Mouse (Mus musculus) lung, embryonic 14.5 days (tissue): Measurements from ENCODE around the gene Aldh3b3. TPM values are rescaled to one million over a fixed set of nuclear protein-coding genes. Genes with fewer than 3 reads are reported as not detected.
A peak's percentile ranks its signal among the peaks of the same experiment; 100 is the strongest.

ENCODE experiments used
- ATAC-seq: fragments of 200-750 bp; cut with Nextera tagmentation; 2 replicates; pipeline ENCODE4 v1.8.0; 2017; ENCODE audit warnings: mild to moderate bottlenecking, moderate TSS enrichment, moderate library complexity; ENCODE audit not compliant: insufficient read depth
- DNase-seq: peaks from one replicate; pipeline ENCODE4 v3.0.0-alpha.2; 2015
- H3K27ac ChIP-seq: fragments of 300-500 bp; sonication (generic); 2 replicates; pipeline ENCODE4 v1.5.1; 2014; ENCODE audit warnings: low read depth, mild to moderate bottlenecking, moderate library complexity
- H3K27me3 ChIP-seq: fragments of 300-500 bp; sonication (generic); 2 replicates; pipeline ENCODE4 v1.6.1; 2014; ENCODE audit warnings: low read length, control low read depth; ENCODE audit not compliant: insufficient read depth
- H3K36me3 ChIP-seq: fragments of 300-500 bp; sonication (generic); 2 replicates; pipeline ENCODE4 v1.6.1; 2014; ENCODE audit warnings: control low read depth; ENCODE audit not compliant: insufficient read depth
- H3K4me1 ChIP-seq: fragments of 300-500 bp; sonication (generic); 2 replicates; pipeline ENCODE4 v1.6.1; 2014; ENCODE audit warnings: antibody characterized with exemption, control low read depth; ENCODE audit not compliant: insufficient read depth
- H3K4me2 ChIP-seq: fragments of 300-500 bp; sonication (generic); 2 replicates; pipeline ENCODE4 v1.6.1; 2014; ENCODE audit warnings: mild to moderate bottlenecking
- H3K4me3 ChIP-seq: fragments of 300-500 bp; sonication (generic); 2 replicates; pipeline ENCODE4 v1.5.1; 2014; ENCODE audit warnings: low read depth, low read length
- H3K9ac ChIP-seq: fragments of 300-500 bp; sonication (generic); 2 replicates; pipeline ENCODE4 v1.6.1; 2014
- H3K9me3 ChIP-seq: fragments of 300-500 bp; sonication (generic); 2 replicates; pipeline ENCODE4 v1.6.1; 2016; ENCODE audit warnings: low read depth, low read length, control low read depth
- CTCF ChIP-seq: IDR thresholded peaks from 2 replicates; pipeline ENCODE4 v1.5.1; 2016; ENCODE audit warnings: antibody characterized with exemption, low read depth
- WGBS: fragments of 180-500 bp; shearing (Covaris S2); extraction: QIAGEN DNeasy Blood & Tissue Kit; methylation state at CpG from one replicate; pipeline ENCODE4 v1.1.7; 2014; 5-methylcytosine and 5-hydroxymethylcytosine counted together
- polyA plus RNA-seq: library from polyadenylated mRNA; unstranded; fragments of >200 nt; fragmentation: Nextera tagmentation; extraction: Ambion mirVana; gene quantifications from 2 replicates; pipeline ENCODE4 v1.2.1, GENCODE M21; 2014

Gene Aldh3b3
- polyA plus RNA-seq, 1 experiment from 2014 or later, result not detected

DNA sequence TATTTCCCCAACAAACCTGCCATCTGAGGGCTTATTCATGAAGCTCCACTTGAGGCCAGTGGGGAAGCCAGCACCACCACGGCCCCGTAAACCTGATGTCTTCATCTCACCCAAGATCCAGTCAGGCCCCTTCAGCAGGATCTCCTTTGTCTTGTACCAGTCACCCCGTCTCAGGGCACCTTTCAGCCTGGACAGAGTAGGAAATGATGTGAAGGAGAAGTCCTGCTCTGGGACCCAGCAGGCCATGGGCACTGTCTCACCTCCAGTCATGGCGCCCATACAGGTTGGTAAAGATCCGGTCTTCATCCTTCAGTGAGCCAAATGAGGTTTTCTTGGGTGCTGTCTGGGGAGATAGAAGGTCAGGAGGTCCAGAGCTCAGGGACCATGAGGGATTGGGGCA is 52.6 kb downstream of the Aldh3b3 start:
- H3K27me3 ChIP-seq, result no peaks in the 10 kb centered on the region
- no peak overlapping the region for H3K4me3 ChIP-seq
- no peak overlapping the region for H3K27ac ChIP-seq
- H3K4me2 ChIP-seq, result no peak overlapping the region; the same call in 1 of the 2 replicates
- no peak for DNase-seq
- peaks cover 46% of the 10 kb centered on the region for H3K36me3 ChIP-seq
- no peak for ATAC-seq
- no peaks in the 10 kb centered on the region for H3K4me1 ChIP-seq
- no peak for TF ChIP-seq CTCF
- H3K9ac ChIP-seq, result no peak overlapping the region
- H3K9me3 ChIP-seq, result no peaks in the 10 kb centered on the region
- 91% methylated on average over 5 of the region's 5 CpGs for WGBS

DNA sequence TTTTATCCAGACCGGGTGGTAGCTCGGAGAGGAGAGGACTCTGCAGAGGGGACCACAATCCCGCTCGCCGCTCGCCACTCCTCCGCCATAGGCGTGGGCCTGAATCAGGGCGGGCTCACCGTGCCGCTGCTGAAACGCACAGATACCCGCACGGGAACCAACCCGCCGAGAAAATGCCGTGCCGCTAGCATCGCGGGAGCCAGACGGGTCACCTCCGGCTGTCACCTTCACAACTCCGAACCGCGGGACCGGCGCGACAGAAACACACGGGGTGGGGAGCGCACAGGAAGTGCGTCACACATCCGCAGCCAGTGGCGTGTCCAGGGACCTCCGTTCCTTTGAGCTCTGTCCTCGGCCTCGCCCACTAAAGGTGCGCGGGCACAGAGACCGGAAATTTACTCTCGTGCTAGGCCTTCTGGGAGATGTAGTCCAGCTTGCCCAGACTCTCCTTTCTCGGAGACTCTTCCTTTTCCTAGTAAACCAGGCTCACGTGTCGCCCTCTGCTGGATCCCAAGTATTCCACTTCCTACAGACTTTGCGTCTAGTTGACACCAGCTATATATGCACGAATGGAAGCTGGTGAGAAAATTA is 54.1 kb downstream of the Aldh3b3 start, which contains the start of gene Ndufv1:
Gene Ndufv1 (minus strand): TSS at position 375 of the 591 bp plus-strand sequence.
- under 1% methylated on average over 45 of the region's 45 CpGs for WGBS

DNA sequence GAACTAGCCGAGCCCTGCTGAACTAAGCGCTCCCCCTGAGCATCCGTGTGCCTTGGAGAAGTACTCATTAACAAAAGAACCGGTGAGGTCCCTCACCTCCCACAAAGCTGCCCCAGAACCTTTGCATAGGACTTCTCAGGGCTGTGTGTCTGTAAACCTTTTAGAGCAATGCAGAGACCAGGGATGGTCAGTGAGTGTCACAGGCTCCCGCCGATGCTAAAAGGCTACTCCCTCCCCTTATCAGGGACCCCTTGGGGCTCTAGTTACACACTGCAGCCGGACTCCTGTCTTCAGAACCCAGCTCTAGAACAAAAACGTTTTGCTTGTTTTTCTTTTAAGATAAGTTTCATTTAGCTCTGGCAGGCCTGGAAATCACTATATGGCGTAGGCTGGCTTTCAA is 54.6 kb downstream of the Aldh3b3 start:
- Histone ChIP-seq H3K9me3 (no peaks in the 10 kb centered on the region), H3K36me3 (peaks cover 27% of the 10 kb centered on the region), H3K4me1 (no peaks in the 10 kb centered on the region), H3K4me3 (peak overlapping the region; percentile 88), H3K4me2 (peak overlapping the region; percentile 58), H3K9ac (peak overlapping the region; percentile 27), H3K27me3 (no peaks in the 10 kb centered on the region), H3K27ac (no peak overlapping the region)
- 8% methylated on average over 9 of the region's 9 CpGs for WGBS
- ATAC-seq (no peak), DNase-seq (peak; percentile 23)
- TF ChIP-seq CTCF, result no peak

More for the DNA sequence above, 54.1 kb downstream of the Aldh3b3 start, which contains the start of gene Ndufv1:
- Histone ChIP-seq H3K4me3 (peak within 1 kb of the TSS; percentile 88), H3K4me2 (peak within 1 kb of the TSS; percentile 72), H3K4me1 (no peaks in the 10 kb centered on the region), H3K36me3 (peaks cover 33% of the 10 kb centered on the region), H3K9me3 (no peaks in the 10 kb centered on the region), H3K27ac (peak within 1 kb of the TSS; percentile 52), H3K9ac (peak within 1 kb of the TSS; percentile 71), H3K27me3 (no peaks in the 10 kb centered on the region)
- ATAC-seq, result peak; percentile 99
- peak; percentile 91 for TF ChIP-seq CTCF
- peak; percentile 100 for DNase-seq

DNA sequence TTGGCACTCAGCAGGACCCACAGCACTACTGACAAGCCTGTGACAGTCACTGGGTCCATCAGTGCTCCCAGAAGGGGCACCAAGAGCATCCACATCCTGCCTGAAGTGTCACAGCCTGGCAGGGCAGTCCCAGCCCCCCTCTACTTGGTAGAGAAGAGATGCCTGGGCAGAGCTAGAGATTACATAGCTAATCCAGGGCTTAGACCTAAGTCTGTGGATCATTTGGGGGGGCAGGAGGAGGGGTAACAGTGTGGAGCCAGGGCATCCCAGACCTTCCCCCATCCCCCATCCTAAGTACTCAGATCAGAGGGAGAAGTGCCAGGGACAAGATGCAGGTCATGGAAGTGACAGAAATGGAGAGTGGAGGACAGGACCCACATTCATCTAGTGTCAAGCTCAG is 56.4 kb downstream of the Aldh3b3 start:
- no peak overlapping the region for H3K4me3 ChIP-seq
- no peak overlapping the region for H3K4me2 ChIP-seq
- TF ChIP-seq CTCF, result no peak
- ATAC-seq, result no peak
- H3K9ac ChIP-seq, result no peak overlapping the region
- no peak overlapping the region for H3K27ac ChIP-seq
- no peaks in the 10 kb centered on the region for H3K27me3 ChIP-seq
- no peaks in the 10 kb centered on the region for H3K4me1 ChIP-seq
- DNase-seq, result no peak
- peaks cover 10% of the 10 kb centered on the region for H3K36me3 ChIP-seq
- H3K9me3 ChIP-seq, result no peaks in the 10 kb centered on the region

DNA sequence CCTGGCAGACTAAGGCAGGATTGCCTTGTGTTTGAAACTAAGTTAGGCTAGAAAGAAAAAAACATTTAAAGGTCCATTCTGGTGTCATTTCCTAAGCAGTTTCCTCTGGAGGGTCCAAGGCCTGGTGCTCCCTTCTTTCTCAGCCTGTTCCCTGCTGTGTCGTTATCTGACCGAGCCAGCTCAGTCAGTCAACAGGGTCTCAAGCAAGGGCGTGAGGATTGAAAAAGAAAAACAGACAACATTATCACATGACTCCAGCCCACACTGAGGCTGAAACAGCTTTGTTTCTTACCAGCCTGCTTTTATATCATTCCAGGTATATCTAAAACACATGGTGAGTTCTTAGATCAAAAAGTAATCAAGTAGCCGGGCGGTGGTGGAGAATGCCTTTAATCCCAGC is 57.2 kb downstream of the Aldh3b3 start:
- Histone ChIP-seq H3K36me3 (peaks cover 4% of the 10 kb centered on the region; the same call in 1 of the 2 replicates), H3K9me3 (no peaks in the 10 kb centered on the region), H3K27me3 (no peaks in the 10 kb centered on the region), H3K4me3 (no peak overlapping the region), H3K4me1 (no peaks in the 10 kb centered on the region), H3K9ac (no peak overlapping the region), H3K27ac (no peak overlapping the region), H3K4me2 (no peak overlapping the region)
- ATAC-seq, result no peak
- DNase-seq, result no peak
- 54% methylated on average over 5 of the region's 5 CpGs for WGBS
- no peak for TF ChIP-seq CTCF

DNA sequence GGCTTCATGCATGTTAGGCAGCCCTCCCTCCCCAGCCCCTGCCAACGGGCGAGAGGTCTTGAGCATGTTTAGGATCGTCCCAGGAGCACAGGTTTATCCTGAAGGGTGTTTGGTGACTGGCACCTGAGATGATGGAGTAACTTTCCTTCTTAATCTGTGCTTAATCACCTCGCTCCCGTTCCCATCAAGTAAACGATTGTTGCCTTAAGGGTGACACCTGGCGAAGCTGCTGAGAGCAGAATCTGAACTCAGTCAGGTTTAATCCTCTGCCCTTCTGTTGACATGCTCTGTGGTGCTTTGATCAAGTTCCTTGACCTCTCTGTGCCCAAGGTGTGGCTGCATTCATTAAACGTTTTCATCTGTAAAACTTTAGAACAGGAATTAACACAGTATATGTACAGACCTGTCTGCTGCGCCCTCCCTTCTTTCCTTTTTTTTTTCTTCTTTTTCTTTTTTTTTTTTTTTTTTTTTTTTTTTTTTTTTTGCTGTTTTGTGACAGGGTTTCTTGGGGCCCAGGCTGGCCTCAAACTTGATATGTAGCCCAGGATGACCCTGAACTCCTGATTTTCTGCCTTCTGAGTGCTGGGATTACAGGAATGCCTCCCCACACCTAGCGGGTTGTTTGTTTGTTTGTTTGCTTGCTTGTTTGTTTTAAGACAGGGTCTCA is 59.6 kb downstream of the Aldh3b3 start:
- no peak overlapping the region for H3K27ac ChIP-seq
- H3K36me3 ChIP-seq, result no peaks in the 10 kb centered on the region
- no peaks in the 10 kb centered on the region for H3K9me3 ChIP-seq
- no peak overlapping the region for H3K4me3 ChIP-seq
- H3K9ac ChIP-seq, result no peak overlapping the region
- ATAC-seq (no peak), DNase-seq (no peak)
- no peak for TF ChIP-seq CTCF
- H3K4me1 ChIP-seq, result no peaks in the 10 kb centered on the region
- H3K27me3 ChIP-seq, result no peaks in the 10 kb centered on the region
- H3K4me2 ChIP-seq, result no peak overlapping the region
- WGBS, result 34% methylated on average over 10 of the region's 10 CpGs

DNA sequence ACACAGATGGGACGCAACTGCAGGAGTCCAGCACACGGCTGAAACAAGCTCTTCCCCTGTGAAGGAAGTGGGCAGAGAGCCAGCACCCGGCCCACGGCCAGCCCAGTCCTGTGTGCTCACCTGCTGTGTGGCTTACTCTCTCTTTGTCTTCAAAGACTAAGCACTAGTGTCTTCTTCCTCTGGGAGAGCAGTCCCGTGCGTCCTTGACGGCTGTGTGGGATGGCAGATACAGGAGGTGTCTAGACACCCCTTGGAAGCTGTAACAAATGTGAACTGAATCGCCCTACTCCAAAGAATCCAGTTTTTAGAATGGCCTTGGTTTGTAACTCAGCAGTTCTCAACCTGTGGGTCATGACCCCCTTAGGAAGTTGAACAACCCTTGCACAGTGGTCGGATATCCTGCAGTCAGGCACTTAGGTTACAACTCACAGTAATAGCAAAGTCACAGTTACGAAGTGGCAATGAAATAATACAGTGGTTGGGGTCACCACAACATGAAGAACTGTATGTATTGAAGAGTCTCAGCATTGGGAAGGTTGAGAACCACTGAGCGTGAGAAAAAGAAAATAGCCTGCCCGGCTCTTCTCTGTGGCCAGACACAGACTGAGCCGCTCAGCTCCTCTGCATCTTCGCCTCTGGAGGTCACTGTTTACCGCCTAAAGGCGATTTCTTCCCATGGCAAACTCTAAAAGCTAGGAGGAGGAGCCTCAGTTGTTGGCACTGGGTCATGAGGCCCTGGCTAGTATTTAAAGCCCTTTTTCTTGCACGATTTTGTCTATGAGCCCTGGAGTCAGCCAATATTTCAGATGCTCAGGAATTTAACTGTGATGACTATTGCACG is 60.5 kb downstream of the Aldh3b3 start:
- peak; percentile 81 for TF ChIP-seq CTCF
- H3K27me3 ChIP-seq, result no peaks in the 10 kb centered on the region
- H3K9ac ChIP-seq, result no peak overlapping the region
- ATAC-seq (peak; percentile 89), DNase-seq (peak; percentile 96)
- H3K9me3 ChIP-seq, result no peaks in the 10 kb centered on the region
- H3K4me3 ChIP-seq, result no peak overlapping the region
- H3K27ac ChIP-seq, result 0 out of 2 replicates have a peak overlapping the region, but pooled peaks have one; percentile 21
- no peaks in the 10 kb centered on the region for H3K4me1 ChIP-seq
- WGBS, result 23% methylated on average over 18 of the region's 18 CpGs
- H3K36me3 ChIP-seq, result no peaks in the 10 kb centered on the region
- no peak overlapping the region for H3K4me2 ChIP-seq

Other genes with a start within 250 kb of the Aldh3b3 start
- 33.3 and 34.3 TPM in 2 replicates for gene Kmt5b, start 191.2 kb upstream of the Aldh3b3 start, polyA plus RNA-seq
- gene Chka, start 106.9 kb upstream of the Aldh3b3 start, polyA plus RNA-seq, result 54.0 and 63.0 TPM in 2 replicates
- 31.7 and 36.0 TPM in 2 replicates for gene Tcirg1, start 51.5 kb upstream of the Aldh3b3 start, polyA plus RNA-seq
- gene Ndufs8, start 45.9 kb upstream of the Aldh3b3 start, polyA plus RNA-seq, result 326 and 335 TPM in 2 replicates
- 3.0 and 3.6 TPM in 2 replicates for gene Aldh3b1, start 28.8 kb upstream of the Aldh3b3 start, polyA plus RNA-seq
- gene Unc93b1, start 23.5 kb upstream of the Aldh3b3 start, polyA plus RNA-seq, result 13.3 and 14.8 TPM in 2 replicates
- gene Aldh3b2, start 13.7 kb downstream of the Aldh3b3 start, polyA plus RNA-seq, result 0.62 and 1.0 TPM in 2 replicates
- 7.2 and 8.0 TPM in 2 replicates for gene Acy3, start 27.9 kb downstream of the Aldh3b3 start, polyA plus RNA-seq
- gene Tbx10, start 34.1 kb downstream of the Aldh3b3 start, polyA plus RNA-seq, result not detected in 2 replicates
- 24.4 and 25.3 TPM in 2 replicates for gene Nudt8, start 41.9 kb downstream of the Aldh3b3 start, polyA plus RNA-seq
- gene Gm49405, start 42.0 kb downstream of the Aldh3b3 start, polyA plus RNA-seq, result 1.8 and 2.3 TPM in 2 replicates
- gene Doc2g, start 44.7 kb downstream of the Aldh3b3 start, polyA plus RNA-seq, result 2.2 and 3.0 TPM in 2 replicates
- gene Ndufv1, start 54.2 kb downstream of the Aldh3b3 start, polyA plus RNA-seq, result 193 and 198 TPM in 2 replicates
- 424 and 468 TPM in 2 replicates for gene Gstp1, start 79.3 kb downstream of the Aldh3b3 start, polyA plus RNA-seq
- gene Gstp2, start 87.4 kb downstream of the Aldh3b3 start, polyA plus RNA-seq, result 2.9 and 3.4 TPM in 2 replicates
- not detected in 2 replicates for gene Gstp3, start 100.9 kb downstream of the Aldh3b3 start, polyA plus RNA-seq
- gene Cabp2, start 122.9 kb downstream of the Aldh3b3 start, polyA plus RNA-seq, result not detected in 2 replicates
- gene Cdk2ap2, start 138.5 kb downstream of the Aldh3b3 start, polyA plus RNA-seq, result 76.6 and 76.8 TPM in 2 replicates
- 5.5 and 7.3 TPM in 2 replicates for gene Pitpnm1, start 141.4 kb downstream of the Aldh3b3 start, polyA plus RNA-seq
- gene Aip, start 167.2 kb downstream of the Aldh3b3 start, polyA plus RNA-seq, result 93.5 and 94.5 TPM in 2 replicates
- not detected in 2 replicates for gene Gpr152, start 181.1 kb downstream of the Aldh3b3 start, polyA plus RNA-seq
- 0.09 TPM in 1 of 2 replicates, not detected in the other for gene Cabp4, start 185.4 kb downstream of the Aldh3b3 start, polyA plus RNA-seq
- gene Coro1b, start 190.0 kb downstream of the Aldh3b3 start, polyA plus RNA-seq, result 134 and 148 TPM in 2 replicates
- gene Ptprcap, start 195.0 kb downstream of the Aldh3b3 start, polyA plus RNA-seq, result 0.81 and 1.1 TPM in 2 replicates
- 37.9 and 43.2 TPM in 2 replicates for gene Rps6kb2, start 204.7 kb downstream of the Aldh3b3 start, polyA plus RNA-seq
- gene Carns1, start 216.8 kb downstream of the Aldh3b3 start, polyA plus RNA-seq, result 1.7 and 2.5 TPM in 2 replicates
- gene Tbc1d10c, start 232.6 kb downstream of the Aldh3b3 start, polyA plus RNA-seq, result 1.8 and 2.4 TPM in 2 replicates
- gene Ppp1ca, start 233.4 kb downstream of the Aldh3b3 start, polyA plus RNA-seq, result 960 and 994 TPM in 2 replicates
- 42.1 and 47.4 TPM in 2 replicates for gene Rad9a, start 243.0 kb downstream of the Aldh3b3 start, polyA plus RNA-seq